Mouse (Mus musculus) midbrain, postnatal 0 days (tissue): ENCODE measurements at regions not wholly inside any gene's neighbourhood (a gene's known extent, or its start where the extent isn't known, plus 50 kb on each side); places are given as distances from the start of the nearest gene placed in this dataset.

Experiments
- ATAC-seq: fragments of 200-750 bp; cut with Nextera tagmentation; 2 replicates; pipeline ENCODE4 v1.8.0; 2017; ENCODE audit warnings: moderate number of reproducible peaks, mild to moderate bottlenecking, moderate TSS enrichment, moderate library complexity; ENCODE audit not compliant: low FRiP score
- DNase-seq: peaks from one replicate; pipeline ENCODE4 v3.0.0-alpha.2; 2015; ENCODE audit warnings: low spot score
- H3K27ac ChIP-seq: fragments of 300-500 bp; sonication (generic); 2 replicates; pipeline ENCODE4 v1.5.1; 2014; ENCODE audit warnings: low read depth, mild to moderate bottlenecking, low read length, mixed read lengths
- H3K27me3 ChIP-seq: fragments of 300-500 bp; sonication (generic); 2 replicates; pipeline ENCODE4 v1.6.1; 2014; ENCODE audit warnings: low read length, control low read depth, mixed read lengths; ENCODE audit not compliant: insufficient read depth
- H3K36me3 ChIP-seq: fragments of 300-500 bp; sonication (generic); 2 replicates; pipeline ENCODE4 v1.6.1; 2014; ENCODE audit warnings: low read length, control low read depth, mixed read lengths; ENCODE audit not compliant: insufficient read depth
- H3K4me1 ChIP-seq: fragments of 300-500 bp; sonication (generic); 2 replicates; pipeline ENCODE4 v1.6.1; 2014; ENCODE audit warnings: mild to moderate bottlenecking, control low read depth, antibody characterized with exemption, low read length, mixed read lengths; ENCODE audit not compliant: insufficient read depth
- H3K4me2 ChIP-seq: fragments of 300-500 bp; sonication (generic); 2 replicates; pipeline ENCODE4 v1.6.1; 2014; ENCODE audit warnings: low read depth, mild to moderate bottlenecking, low read length, mixed read lengths; ENCODE audit not compliant: poor library complexity, severe bottlenecking
- H3K4me3 ChIP-seq: fragments of 300-500 bp; sonication (generic); 2 replicates; pipeline ENCODE4 v1.5.1; 2014; ENCODE audit warnings: low read depth, mild to moderate bottlenecking, low read length, moderate library complexity
- H3K9ac ChIP-seq: fragments of 300-500 bp; sonication (generic); replicated peaks from 2 replicates; pipeline ENCODE4 v1.6.1; 2014; ENCODE audit warnings: mild to moderate bottlenecking, low read length, moderate library complexity, mixed read lengths; ENCODE audit not compliant: poor library complexity, severe bottlenecking
- H3K9me3 ChIP-seq: fragments of 300-500 bp; sonication (generic); 2 replicates; pipeline ENCODE4 v1.6.1; 2016; ENCODE audit warnings: low read length, control low read depth
- CTCF ChIP-seq: IDR thresholded peaks from 2 replicates; pipeline ENCODE4 v1.5.1; 2016; ENCODE audit warnings: antibody characterized with exemption, mild to moderate bottlenecking
- WGBS: fragments of 180-500 bp; shearing (Covaris S2); extraction: QIAGEN DNeasy Blood & Tissue Kit; methylation state at CpG from one replicate; pipeline ENCODE4 v1.1.7; 2014; 5-methylcytosine and 5-hydroxymethylcytosine counted together

DNA sequence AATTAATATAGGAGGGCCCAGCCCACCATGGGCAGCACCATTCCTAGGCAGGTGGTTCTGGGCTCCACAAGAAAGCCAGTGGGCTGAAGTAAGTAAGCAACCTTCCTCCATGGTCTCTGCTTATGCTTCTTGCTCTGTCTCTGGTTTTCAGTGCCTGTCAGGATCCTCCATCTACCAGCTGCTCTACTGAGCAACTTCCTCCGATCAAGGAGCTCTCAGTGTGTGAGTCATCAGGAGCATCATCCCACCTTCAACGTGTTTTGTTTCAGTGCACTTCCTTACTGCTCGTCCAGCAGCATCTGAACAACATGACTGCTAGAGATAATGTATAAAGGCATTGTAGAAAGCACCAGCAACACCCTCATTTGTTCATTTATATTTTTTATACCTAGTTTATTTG lies 368.0 kb downstream of the Pdcd6ip start:
- Histone ChIP-seq H3K4me3 (no peak overlapping the region), H3K9me3 (no peaks in the 10 kb centered on the region), H3K4me2 (no peak overlapping the region), H3K27me3 (no peaks in the 10 kb centered on the region), H3K36me3 (no peaks in the 10 kb centered on the region), H3K27ac (no peak overlapping the region), H3K9ac (no peak overlapping the region), H3K4me1 (no peaks in the 10 kb centered on the region)
- TF ChIP-seq CTCF = no peak
- ATAC-seq (no peak), DNase-seq (no peak)
- 86% methylated on average over 3 of the region's 3 CpGs for WGBS

DNA sequence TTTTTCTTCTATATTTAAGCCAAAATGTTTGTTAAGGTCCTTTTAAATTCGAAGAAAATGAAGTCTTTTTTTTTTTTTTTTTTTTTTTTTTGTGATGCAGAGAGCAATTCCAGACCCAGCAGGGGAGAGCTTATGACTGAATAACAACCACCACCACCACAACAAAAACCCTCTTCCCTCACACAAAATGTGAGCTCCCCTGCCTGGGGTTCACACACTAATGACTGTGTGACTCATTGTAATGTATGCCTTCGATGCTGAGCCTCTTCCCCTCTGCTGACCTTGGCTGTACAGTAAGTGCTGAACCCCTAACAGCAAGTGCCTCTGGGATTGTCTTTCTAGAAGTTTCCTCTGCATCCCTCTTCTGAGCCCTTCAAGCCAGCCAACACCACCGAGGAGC lies 383.6 kb downstream of the Pdcd6ip start:
- no peak overlapping the region for H3K27ac ChIP-seq
- H3K36me3 ChIP-seq = no peaks in the 10 kb centered on the region
- no peak for TF ChIP-seq CTCF
- no peak for ATAC-seq
- WGBS = 37% methylated on average over 3 of the region's 3 CpGs
- H3K4me3 ChIP-seq = no peak overlapping the region
- H3K4me2 ChIP-seq = no peak overlapping the region
- no peaks in the 10 kb centered on the region for H3K27me3 ChIP-seq
- H3K4me1 ChIP-seq = no peaks in the 10 kb centered on the region
- no peaks in the 10 kb centered on the region for H3K9me3 ChIP-seq
- H3K9ac ChIP-seq = no peak overlapping the region
- DNase-seq = no peak

DNA sequence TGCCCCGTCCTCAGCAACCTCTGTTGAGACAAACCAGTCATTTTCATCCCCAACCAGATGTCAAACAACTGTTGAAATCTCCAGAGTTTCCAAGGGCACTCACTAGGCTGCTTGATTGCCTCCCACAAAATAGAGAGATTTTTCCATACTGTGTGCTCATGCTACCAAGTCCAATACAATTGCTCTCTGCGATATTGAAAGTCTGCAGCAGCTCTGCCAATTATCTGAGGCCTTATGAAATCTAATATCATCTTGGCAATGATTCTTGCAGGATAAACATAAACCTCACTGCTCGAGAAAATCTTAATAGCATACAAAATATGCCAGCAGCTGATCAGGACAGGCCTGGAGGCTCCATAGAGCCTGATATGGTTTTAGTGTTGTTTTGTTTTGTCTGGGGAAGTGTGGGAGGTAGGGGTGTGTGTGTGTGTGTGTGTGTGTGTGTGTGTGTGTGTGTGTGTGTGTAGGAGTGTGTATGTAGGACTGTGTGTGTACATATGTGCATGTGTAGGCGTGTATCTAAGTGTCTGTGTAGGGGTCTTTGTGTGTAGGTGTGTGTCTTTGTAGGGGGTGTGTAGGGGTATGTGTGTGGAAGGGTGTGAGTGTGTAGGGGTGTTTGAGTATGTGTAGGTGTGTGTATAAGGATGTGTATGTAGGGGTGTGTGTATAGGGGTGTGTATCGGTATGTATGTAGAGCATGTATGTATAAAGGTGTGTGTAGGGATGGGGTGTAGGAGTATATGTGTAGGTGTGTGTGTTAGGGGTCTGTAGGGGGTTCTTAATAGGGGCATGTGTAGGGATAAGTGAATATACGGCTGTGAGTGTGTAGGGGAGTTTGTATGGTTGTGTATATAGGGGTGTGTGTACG lies 398.1 kb downstream of the Pdcd6ip start:
- Histone ChIP-seq H3K36me3 (no peaks in the 10 kb centered on the region), H3K4me2 (no peak overlapping the region), H3K4me1 (no peaks in the 10 kb centered on the region; the same call in 1 of the 2 replicates), H3K9ac (no peak overlapping the region), H3K9me3 (no peaks in the 10 kb centered on the region), H3K27me3 (no peaks in the 10 kb centered on the region), H3K27ac (no peak overlapping the region), H3K4me3 (no peak overlapping the region)
- no peak for TF ChIP-seq CTCF
- ATAC-seq (no peak), DNase-seq (peak; percentile 12)
- 82% methylated on average over 7 of the region's 7 CpGs for WGBS

DNA sequence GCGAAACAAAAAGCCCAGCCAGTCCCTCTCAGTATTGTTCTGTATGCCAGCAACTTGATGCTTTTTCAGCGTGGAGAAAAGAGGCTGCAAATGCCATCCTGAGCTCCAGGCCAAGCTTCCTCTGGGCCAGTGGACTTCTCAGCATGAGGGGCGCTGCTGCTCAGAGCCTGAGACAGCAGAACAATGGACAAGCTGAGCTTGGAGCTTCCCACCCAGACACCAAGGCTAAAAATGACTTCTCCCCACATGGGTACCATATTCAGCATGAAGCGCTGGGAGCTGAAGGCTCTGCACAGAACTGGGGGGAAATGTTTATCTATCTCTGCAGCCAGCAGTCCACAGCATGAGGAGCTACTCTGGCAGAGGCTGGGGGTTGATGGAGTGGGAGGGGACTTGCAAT lies 402.3 kb downstream of the Pdcd6ip start:
- Histone ChIP-seq H3K4me1 (no peaks in the 10 kb centered on the region; the same call in 1 of the 2 replicates), H3K27ac (no peak overlapping the region), H3K4me2 (no peak overlapping the region), H3K36me3 (no peaks in the 10 kb centered on the region), H3K9ac (no peak overlapping the region), H3K4me3 (no peak overlapping the region), H3K27me3 (no peaks in the 10 kb centered on the region), H3K9me3 (no peaks in the 10 kb centered on the region)
- peak; percentile 60; the same call in 1 of the 2 replicates for ATAC-seq
- WGBS = 31% methylated on average over 4 of the region's 4 CpGs
- DNase-seq = peak; percentile 72
- TF ChIP-seq CTCF = peak; percentile 11; the same call in 1 of the 2 replicates

DNA sequence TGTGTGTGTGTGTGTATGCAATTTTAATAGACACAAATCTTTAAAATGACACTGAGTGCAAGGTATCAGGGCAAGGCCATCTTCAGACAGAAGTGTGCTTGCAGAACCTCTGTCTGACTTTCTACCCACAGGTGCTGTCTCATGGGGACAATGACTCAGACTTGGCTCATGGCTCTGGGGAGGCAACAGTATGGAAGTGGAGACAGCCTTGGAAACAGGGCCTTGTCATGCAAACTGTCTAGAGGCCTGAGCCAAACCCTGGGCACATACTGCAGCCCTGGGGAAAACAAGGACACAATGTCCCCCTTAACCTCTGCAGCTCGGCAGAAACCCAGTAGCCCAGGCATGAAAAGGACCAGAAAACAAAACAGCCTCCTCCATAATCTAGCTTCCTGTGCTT lies 405.6 kb downstream of the Pdcd6ip start:
- DNase-seq (peak; percentile 14), ATAC-seq (no peak)
- Histone ChIP-seq H3K27ac (no peak overlapping the region), H3K4me3 (no peak overlapping the region), H3K36me3 (no peaks in the 10 kb centered on the region), H3K4me1 (no peaks in the 10 kb centered on the region; the same call in 1 of the 2 replicates), H3K4me2 (no peak overlapping the region), H3K9ac (no peak overlapping the region), H3K27me3 (no peaks in the 10 kb centered on the region), H3K9me3 (no peaks in the 10 kb centered on the region)
- WGBS = 39% methylated on average over 1 of the region's 1 CpGs
- no peak for TF ChIP-seq CTCF

DNA sequence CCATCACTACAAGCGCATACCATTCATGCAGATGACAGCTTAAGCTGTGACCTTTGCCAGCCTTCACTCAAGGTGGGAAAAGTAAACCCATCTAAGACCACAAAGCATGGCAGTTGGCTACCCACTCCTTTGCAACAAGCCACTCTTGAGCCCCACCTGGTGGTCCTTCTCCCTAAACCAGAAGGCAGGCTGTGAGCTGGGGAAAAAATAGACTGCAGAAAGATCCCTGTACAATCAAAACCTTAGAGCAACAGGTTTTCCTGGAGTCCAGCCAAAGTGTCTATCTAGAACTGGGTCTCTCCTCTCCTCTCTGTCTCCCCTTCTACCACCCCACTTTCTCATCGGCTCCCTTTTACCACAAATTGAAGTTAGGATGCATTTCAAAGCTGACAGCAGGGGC lies 407.2 kb downstream of the Pdcd6ip start:
- Histone ChIP-seq H3K4me2 (no peak overlapping the region), H3K27ac (no peak overlapping the region), H3K9ac (no peak overlapping the region), H3K4me3 (no peak overlapping the region), H3K9me3 (no peaks in the 10 kb centered on the region), H3K27me3 (no peaks in the 10 kb centered on the region), H3K36me3 (no peaks in the 10 kb centered on the region), H3K4me1 (no peaks in the 10 kb centered on the region; the same call in 1 of the 2 replicates)
- DNase-seq (peak; percentile 68), ATAC-seq (no peak)
- TF ChIP-seq CTCF = peak; percentile 71
- 19% methylated on average over 2 of the region's 2 CpGs for WGBS
